Mouse (Mus musculus) MEL (cell line): ENCODE data around the gene Serpina3c.

Source experiments
- CHD2 ChIP-seq: IDR thresholded peaks from 2 replicates; pipeline ENCODE4 v1.6.1; 2011; ENCODE audit warnings: low read length, improper control_type of control experiment
- CTCF ChIP-seq, 3 experiments: IDR thresholded peaks in 2 of 3; conservative IDR thresholded peaks in 1 of 3; 2 replicates each; pipeline ENCODE4 v1.5.1; 2011 to 2012; ENCODE audit warnings: low read length in 3 of 3, low read depth in 2 of 3, mild to moderate bottlenecking in 2 of 3, improper control_type of control experiment in 1 of 3, inconsistent platforms in 1 of 3, mixed read lengths in 1 of 3, moderate library complexity in 1 of 3; ENCODE audit not compliant: control insufficient read depth in 1 of 3, insufficient read depth in 1 of 3, poor library complexity in 1 of 3, severe bottlenecking in 1 of 3
- ELF1 ChIP-seq: IDR thresholded peaks from 2 replicates; pipeline ENCODE4 v1.6.1; 2014; ENCODE audit warnings: low read depth, mild to moderate bottlenecking, inconsistent platforms, low read length, improper control_type of control experiment, moderate library complexity
- EP300 ChIP-seq, 2 experiments: IDR thresholded peaks; 2 replicates each; pipeline ENCODE4 v1.6.1; 2011; ENCODE audit warnings: improper control_type of control experiment in 2 of 2, low read length in 2 of 2, low read depth in 1 of 2, mild to moderate bottlenecking in 1 of 2
- GATA1 ChIP-seq: IDR thresholded peaks from 2 replicates; pipeline ENCODE4 v1.6.1; 2011; ENCODE audit warnings: low read depth, low read length, improper control_type of control experiment
- JUND ChIP-seq: IDR thresholded peaks from 2 replicates; pipeline ENCODE4 v1.6.1; 2011; ENCODE audit warnings: low read depth, mild to moderate bottlenecking, improper control_type of control experiment, low read length
- MAFK ChIP-seq: IDR thresholded peaks from 2 replicates; pipeline ENCODE4 v1.6.1; 2011; ENCODE audit warnings: low read depth, mild to moderate bottlenecking, low read length, improper control_type of control experiment, borderline replicate concordance
- MAZ ChIP-seq: IDR thresholded peaks from 2 replicates; pipeline ENCODE4 v1.6.1; 2012; ENCODE audit warnings: low read depth, mild to moderate bottlenecking, inconsistent platforms, low read length, improper control_type of control experiment
- MYC ChIP-seq: IDR thresholded peaks from 2 replicates; pipeline ENCODE4 v1.6.1; 2011; ENCODE audit warnings: low read depth, mild to moderate bottlenecking, low read length, improper control_type of control experiment, moderate library complexity
- POLR2A ChIP-seq, 2 experiments: IDR thresholded peaks; 2 replicates each; pipeline ENCODE4 v1.6.1; 2011 to 2012; ENCODE audit warnings: low read length in 2 of 2, mild to moderate bottlenecking in 2 of 2, control low read depth in 1 of 2, improper control_type of control experiment in 1 of 2, low read depth in 1 of 2, moderate library complexity in 1 of 2; ENCODE audit not compliant: control insufficient read depth in 1 of 2, insufficient read depth in 1 of 2, poor library complexity in 1 of 2
- USF1 ChIP-seq: IDR thresholded peaks from 2 replicates; pipeline ENCODE4 v1.6.1; 2014; ENCODE audit warnings: low read depth, mild to moderate bottlenecking, inconsistent platforms, low read length, improper control_type of control experiment, moderate library complexity
- ZC3H11A ChIP-seq: IDR thresholded peaks from 2 replicates; pipeline ENCODE4 v1.6.1; 2012; ENCODE audit warnings: low read depth, mild to moderate bottlenecking, inconsistent platforms, low read length, improper control_type of control experiment
- ZKSCAN1 ChIP-seq: IDR thresholded peaks from 2 replicates; pipeline ENCODE4 v1.6.1; 2012; ENCODE audit warnings: low read depth, mild to moderate bottlenecking, inconsistent platforms, low read length, improper control_type of control experiment, moderate library complexity
- ZNF384 ChIP-seq: IDR thresholded peaks from 2 replicates; pipeline ENCODE4 v1.6.1; 2012; ENCODE audit warnings: low read depth, mild to moderate bottlenecking, inconsistent platforms, low read length, improper control_type of control experiment

GRCm38 (mm10) chr12:104153656-104154055, at the start of gene Serpina3c:
- no peak for TF ChIP-seq JUND
- TF ChIP-seq ZC3H11A, result no peak
- no peak for TF ChIP-seq MAFK
- no peak for TF ChIP-seq USF1
- TF ChIP-seq MAZ, result no peak
- TF ChIP-seq GATA1, result no peak
- no peak for TF ChIP-seq ZNF384
- TF ChIP-seq EP300 (IDR thresholded peaks at IDR 0.05; ENCODE audit: low read depth in 1 of 2, low read length in 2 of 2), result no peak
- TF ChIP-seq POLR2A (IDR thresholded peaks at IDR 0.05; ENCODE audit: control insufficient read depth in 1 of 2, insufficient read depth in 1 of 2, low read depth in 1 of 2, low read length in 2 of 2, poor library complexity in 1 of 2), result no peak
- TF ChIP-seq ZKSCAN1, result no peak
- TF ChIP-seq ELF1, result no peak
- no peak for TF ChIP-seq CTCF (IDR thresholded peaks at IDR 0.05 in 2 of 3, conservative IDR thresholded peaks at IDR 0.05 in 1 of 3; ENCODE audit: control insufficient read depth in 1 of 3, insufficient read depth in 1 of 3, low read depth in 2 of 3, low read length in 3 of 3, poor library complexity in 1 of 3, severe bottlenecking in 1 of 3)
- TF ChIP-seq MYC, result no peak
- no peak for TF ChIP-seq CHD2
